Mouse (Mus musculus) retina, postnatal 7 days (tissue): ENCODE data around the gene Gm6685.
A peak's percentile ranks its signal among the peaks of the same experiment; 100 is the strongest.
"Not testable (repeated sequence)": the region's sequence is repeated elsewhere in the genome, so short reads cannot be mapped to it uniquely, and the experiment has no call there.

ENCODE experiments used
- DNase-seq: peaks from one replicate; pipeline ENCODE4 v3.0.0-alpha.2; 2012; ENCODE audit warnings: low read depth, low spot score

The Gm6685 gene

GRCm38 (mm10) chr11:28339224-28340150 is at the start of gene Gm6685:
Gm6685 (minus strand) TSS chr11:28339867.
- not testable (repeated sequence) for DNase-seq

- no peak for DNase-seq
Observed at GRCm38 (mm10) chr11:28375891-28376290, 36.2 kb upstream of the Gm6685 start.

DNA sequence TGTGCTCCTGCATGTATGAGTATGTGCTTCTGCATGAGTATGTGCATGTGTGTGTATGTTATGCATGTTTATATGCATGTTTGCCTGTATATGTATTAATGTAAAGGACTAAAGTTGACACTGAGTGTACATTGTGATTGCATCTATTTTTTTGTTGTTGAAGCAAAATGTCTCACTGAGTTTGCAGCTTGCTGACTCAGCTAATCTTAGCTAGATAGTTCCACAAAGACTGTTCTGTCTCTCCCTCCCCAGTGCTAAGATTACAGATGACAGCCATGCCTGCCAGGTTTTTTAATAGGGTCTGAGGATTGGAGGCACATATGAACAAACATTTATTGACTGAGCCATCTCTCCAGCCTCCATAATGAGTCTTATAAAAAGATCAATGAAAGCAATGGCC is 35.0 kb upstream of the Gm6685 start:
- DNase-seq: no peak

- not testable (repeated sequence) for DNase-seq
Observed at GRCm38 (mm10) chr11:28371381-28371780, 31.7 kb upstream of the Gm6685 start.

- no peak for DNase-seq
Observed at GRCm38 (mm10) chr11:28365929-28366244, 26.2 kb upstream of the Gm6685 start.

DNA sequence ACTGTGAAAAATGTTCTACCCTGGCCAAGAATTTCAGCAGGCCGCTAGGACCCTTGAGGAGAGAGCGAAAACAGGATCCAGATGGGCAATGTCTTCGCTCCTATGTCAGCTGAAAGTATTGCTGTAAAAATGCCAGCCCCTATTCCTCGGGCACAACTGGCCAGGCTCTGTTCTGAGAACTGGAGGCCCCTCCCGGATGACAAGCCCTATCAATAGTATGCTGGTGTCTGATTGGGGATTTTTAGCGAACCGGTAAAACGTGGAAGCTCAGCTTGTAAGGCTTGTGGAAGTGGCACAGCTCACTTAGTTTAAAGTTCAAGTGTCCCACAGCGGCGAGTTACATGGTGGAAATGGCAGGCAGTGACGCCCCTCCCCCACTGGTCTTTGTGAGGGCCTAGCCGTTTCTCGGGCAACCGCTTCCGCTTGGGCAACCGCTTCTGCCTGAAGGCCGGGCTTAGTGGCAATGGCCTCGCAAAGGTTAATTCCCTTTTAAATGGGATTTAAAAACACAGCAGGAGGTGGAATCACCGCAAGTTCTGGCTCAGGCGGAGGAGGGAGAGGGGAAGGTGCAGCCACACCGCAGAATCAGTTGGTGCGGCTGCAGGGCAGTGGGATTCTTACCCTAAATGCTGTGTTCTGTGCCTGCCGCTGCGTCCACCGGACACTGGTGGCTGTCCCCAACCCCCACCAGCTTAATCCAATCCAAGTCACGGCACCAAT is 25.7 kb upstream of the Gm6685 start:
- peak; percentile 47 for DNase-seq

DNA sequence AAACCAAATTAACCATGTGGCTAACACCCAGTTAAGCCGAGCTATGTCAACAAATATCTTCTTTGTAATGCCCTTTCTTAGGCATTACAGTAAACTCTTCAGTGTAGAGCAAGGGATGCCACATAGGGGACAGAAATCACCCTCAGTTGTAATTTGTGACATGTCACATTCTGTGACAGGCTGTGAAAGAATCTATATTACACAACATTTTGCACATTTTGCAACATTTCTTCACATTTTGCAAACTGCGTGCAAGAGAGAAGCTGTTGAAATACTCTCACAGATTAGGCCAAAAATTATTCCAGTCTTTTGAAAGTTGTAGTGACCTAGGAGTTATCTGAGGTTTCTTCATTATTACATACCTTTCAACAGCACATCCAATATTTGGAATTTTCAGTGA is 3.8 kb upstream of the Gm6685 start:
- no peak for DNase-seq

- no peak for DNase-seq
Observed at GRCm38 (mm10) chr11:28341887-28342286, 2.2 kb upstream of the Gm6685 start.

GRCm38 (mm10) chr11:28327878-28328277 is 11.8 kb downstream of the Gm6685 start:
- DNase-seq: no peak

GRCm38 (mm10) chr11:28313396-28313795 is 26.3 kb downstream of the Gm6685 start:
- no peak for DNase-seq

- DNase-seq: no peak
Observed at GRCm38 (mm10) chr11:28307723-28308122, 31.9 kb downstream of the Gm6685 start.

DNA sequence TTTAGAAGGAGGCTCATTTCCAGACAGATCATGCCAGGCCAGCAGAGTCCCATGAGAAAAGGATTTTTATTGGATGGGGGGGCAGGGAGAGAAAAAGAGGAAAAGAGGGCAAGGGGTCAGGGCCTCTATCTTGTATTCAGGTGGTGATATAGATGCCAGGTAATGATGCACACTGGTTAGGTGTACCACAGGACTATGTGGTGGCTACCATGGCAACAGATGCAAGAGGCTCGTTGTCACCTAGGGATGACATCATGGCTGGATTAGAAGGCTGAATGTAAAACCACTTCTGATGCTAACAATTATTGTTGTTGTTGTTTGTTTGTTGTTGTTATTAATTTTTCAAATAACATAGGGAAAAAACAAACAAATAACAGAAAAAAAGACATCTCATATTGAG is 49.2 kb downstream of the Gm6685 start:
- DNase-seq: no peak
